Mouse (Mus musculus) central nervous system, embryonic 18 days (tissue): ENCODE results near the gene Cops7a. TPM values are rescaled to one million over a fixed set of nuclear protein-coding genes. Genes with fewer than 3 reads are reported as not detected.

Source experiments
- polyA plus RNA-seq: library from polyadenylated mRNA; depleted of rRNA; stranded (reverse); fragments of >200 nt; gene quantifications from 2 replicates; pipeline ENCODE4 v1.2.3, GENCODE M21; 2012; rRNA removed

Gene Cops7a
- 141 and 143 TPM in 2 replicates for polyA plus RNA-seq

DNA sequence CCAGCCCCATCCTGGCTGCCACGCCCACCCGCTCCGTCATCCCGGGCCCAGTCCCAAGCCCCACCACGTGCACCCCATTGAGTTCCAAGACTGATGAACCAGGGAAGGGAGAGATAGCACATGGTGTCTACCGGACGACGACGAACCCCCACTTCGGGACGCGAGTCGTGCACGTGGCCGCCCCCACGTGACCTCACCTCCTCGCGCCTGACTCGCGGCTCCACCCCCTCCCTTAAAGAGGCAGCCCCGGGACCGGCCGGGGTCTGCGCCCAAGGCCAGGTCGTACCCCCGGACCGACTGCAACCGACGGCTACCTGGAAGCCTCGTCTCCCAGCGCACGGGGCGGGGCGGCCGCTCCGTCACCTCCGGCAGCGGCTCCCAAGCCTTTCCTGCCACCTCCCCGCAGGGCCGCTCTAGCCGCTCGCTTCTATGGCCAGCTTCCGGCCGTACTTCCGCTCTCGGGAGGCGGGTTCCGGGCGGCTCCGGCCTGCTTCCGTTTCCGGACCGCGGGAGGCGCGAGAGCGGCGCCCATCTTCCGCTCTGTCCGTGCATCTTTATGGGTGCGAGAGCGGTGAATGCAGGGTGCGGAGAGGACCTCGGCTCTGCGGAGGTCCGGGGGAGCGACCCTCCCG, at the start of gene Cops7a:
Cops7a (minus strand) TSS at position 451 of the 632 bp plus-strand sequence.

DNA sequence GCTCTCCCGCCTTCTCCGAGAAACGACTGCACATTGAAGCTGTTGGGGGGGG, 43.6 kb upstream of the Cops7a start, which contains the start of gene Zfp384:
Zfp384 (plus strand) TSS at position 17 of the 52 bp plus-strand sequence.

DNA sequence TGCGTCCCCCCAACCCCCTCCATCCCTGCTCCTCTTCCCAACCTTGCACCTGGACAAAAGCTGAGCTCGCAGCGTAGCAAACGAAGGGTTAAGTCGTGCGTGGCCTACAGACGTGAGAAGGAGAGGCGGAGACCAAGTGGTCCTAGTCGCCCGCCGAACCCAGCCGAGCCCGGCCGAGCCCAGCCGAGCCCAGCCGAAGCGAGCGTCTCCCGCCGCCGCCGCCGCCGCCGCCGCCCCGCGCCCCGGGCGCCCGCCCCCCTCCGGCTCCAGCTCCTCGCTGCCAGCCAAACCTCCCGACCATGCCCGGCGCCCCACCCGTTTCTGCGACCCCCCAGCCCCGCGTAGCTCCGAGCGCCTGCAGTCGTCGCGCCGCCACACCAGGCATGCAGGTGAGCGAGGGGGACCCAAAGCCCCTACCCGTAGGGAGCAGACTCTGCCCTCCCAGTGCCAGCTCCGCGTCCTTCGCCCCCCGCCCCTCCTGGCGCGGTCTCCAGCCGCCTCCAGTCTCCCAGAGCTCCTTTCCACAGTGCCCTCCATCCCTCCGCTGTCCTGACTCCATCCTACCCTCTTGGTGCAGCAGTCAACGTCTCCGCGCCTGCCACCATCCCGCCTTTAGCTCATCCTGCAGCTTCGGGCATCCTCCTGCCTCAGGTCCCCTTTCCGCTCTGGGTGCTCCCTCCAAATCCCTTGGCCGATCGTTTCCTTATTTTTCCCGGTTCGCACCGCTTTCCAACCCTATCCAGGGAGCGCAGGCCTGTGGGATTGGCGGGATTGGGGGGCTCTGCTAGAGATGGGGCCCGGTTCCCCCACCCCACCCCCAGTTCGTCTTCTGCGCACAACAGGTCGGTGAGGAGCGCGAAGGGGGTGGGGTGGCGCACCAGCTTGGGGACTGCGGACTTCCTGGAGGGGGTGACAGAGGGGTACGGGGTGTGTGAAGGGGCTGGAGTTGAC, 31.5 kb upstream of the Cops7a start, which contains the start of gene Pianp:
Pianp (plus strand) TSS at position 144 of the 951 bp plus-strand sequence.

DNA sequence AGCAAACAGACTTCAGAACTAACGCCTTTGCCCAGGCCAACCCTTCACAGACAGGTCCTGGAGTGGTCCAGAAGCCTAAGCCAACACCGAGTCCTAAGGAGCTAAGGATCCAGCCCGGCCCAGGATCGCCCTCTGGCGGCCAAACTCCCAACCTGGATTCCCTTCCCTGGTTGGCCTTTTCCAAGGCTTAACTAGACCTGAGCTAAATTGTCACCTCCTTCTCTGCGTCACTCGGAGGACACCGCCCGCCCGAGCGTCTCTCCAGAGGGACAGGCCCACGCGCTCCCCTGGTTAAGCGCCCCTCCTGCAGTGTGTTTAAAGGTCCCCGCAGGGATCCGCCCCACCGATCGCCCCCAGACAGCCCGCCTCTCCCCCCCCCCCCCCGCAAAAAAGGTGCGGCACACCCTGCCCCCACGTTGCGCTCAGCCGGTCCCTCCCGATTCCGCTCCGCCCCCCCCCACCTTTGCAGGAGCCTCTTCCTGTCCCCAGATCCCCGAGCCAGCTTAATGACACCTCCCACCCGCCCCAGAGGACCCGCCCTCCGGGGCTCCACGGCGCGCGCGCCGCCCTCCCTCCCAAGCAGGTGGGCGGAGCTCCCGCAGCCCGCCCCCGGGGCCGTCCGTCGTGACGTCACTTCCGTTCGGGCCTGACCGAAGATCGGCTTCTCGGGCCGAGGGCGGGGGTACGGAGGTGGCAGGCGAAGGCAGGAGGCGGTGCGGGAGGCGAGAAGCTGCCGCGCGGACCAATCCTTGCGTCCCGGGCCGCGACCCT, 34.4 kb downstream of the Cops7a start, which contains the start of gene Mlf2:
Mlf2 (plus strand) TSS at position 633 of the 771 bp plus-strand sequence.

DNA sequence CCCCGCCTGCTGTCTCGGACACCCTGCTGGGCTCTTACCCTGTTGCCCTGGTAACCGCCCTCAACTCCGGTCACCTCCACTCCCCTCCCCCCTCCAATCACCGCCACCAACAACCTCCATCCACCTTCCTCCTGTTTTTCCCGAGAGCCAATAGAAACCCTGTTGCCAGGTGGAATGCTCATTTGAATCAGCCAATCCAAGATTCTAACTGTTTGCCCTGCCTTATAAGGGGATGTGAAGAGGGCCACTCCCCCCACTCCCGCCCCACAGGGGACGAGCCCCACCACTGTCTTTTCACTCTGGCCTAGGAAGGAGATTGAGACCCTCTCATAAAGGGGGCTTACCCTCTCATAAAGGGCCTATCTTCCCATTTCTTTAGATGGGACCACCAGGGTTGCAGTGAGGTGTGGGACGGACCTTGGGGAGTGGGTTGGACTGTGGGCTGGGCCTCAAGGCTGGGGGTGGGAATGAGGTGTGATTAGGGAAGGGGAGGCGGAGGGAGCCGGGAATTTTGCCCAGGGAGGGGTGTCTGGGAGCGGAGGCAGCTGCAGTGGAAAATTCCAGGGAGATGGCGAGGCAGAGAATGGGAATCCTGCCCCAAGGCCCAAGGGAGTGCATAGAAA, 45.5 kb downstream of the Cops7a start, which contains the start of gene Ptms:
Ptms (minus strand) TSS at position 409 of the 623 bp plus-strand sequence.

DNA sequence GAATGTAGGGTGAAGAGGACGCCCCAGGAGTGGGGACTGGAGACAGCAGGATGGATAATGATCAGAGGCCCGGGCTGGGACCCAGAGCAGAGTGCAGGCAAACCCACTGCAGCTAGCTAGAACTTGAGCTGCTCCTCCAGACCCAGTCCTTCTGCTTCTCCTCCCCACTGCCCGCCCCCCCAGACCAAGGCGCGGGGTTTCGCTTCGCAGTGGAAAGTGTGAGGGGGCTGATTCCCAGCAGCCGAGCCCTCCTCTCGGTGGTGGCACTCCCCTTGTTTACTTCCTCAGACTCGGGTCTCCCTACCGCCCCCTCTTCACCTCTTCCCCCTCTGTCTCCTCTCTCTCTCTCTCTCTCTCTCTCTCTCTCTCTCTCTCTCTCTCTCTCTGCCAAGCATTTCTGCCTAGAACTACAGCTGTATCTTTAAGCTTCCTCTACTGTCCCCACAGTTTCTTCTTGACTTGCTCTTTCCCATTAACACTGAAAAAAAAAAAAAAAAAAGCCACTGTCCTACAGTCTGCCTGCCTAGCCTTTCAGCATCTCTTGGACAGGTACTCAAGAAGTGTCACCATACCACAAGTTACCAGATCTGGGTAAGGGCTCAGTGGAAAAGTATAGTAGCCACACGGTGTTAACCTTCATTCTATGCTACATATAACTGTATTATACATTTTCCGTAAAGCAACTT, 53.7 kb downstream of the Cops7a start, which contains the start of gene Lag3:
Lag3 (minus strand) TSS at position 173 of the 686 bp plus-strand sequence.

Other genes starting within 250 kb of the Cops7a start
- 2.6 and 2.9 TPM in 2 replicates for gene Ptpn6, start 226.8 kb downstream of the Cops7a start, polyA plus RNA-seq
- gene Grcc10, start 224.2 kb downstream of the Cops7a start, polyA plus RNA-seq: 564 and 575 TPM in 2 replicates
- gene Gm45234, start 209.5 kb downstream of the Cops7a start, polyA plus RNA-seq: not detected in 2 replicates
- gene Atn1, start 209.0 kb downstream of the Cops7a start, polyA plus RNA-seq: 53.4 and 64.6 TPM in 2 replicates
- 119 and 125 TPM in 2 replicates for gene Eno2, start 195.9 kb downstream of the Cops7a start, polyA plus RNA-seq
- gene Lrrc23, start 185.8 kb downstream of the Cops7a start, polyA plus RNA-seq: 8.5 and 10.6 TPM in 2 replicates
- gene Spsb2, start 156.9 kb downstream of the Cops7a start, polyA plus RNA-seq: 4.8 and 7.0 TPM in 2 replicates
- 410 and 448 TPM in 2 replicates for gene Tpi1, start 151.2 kb downstream of the Cops7a start, polyA plus RNA-seq
- gene Usp5, start 136.1 kb downstream of the Cops7a start, polyA plus RNA-seq: 147 and 151 TPM in 2 replicates
- gene Cdca3, start 136.0 kb downstream of the Cops7a start, polyA plus RNA-seq: 23.5 and 24.3 TPM in 2 replicates
- 0.63 and 2.5 TPM in 2 replicates for gene Gnb3, start 125.3 kb downstream of the Cops7a start, polyA plus RNA-seq
- 140 and 149 TPM in 2 replicates for gene P3h3, start 107.8 kb downstream of the Cops7a start, polyA plus RNA-seq
- 132 and 136 TPM in 2 replicates for gene Gpr162, start 101.6 kb downstream of the Cops7a start, polyA plus RNA-seq
- gene Cd4, start 77.3 kb downstream of the Cops7a start, polyA plus RNA-seq: 0.13 and 0.17 TPM in 2 replicates
- gene Lag3, start 53.8 kb downstream of the Cops7a start, polyA plus RNA-seq: 2.9 and 3.3 TPM in 2 replicates
- gene Ptms, start 45.4 kb downstream of the Cops7a start, polyA plus RNA-seq: 1,878 and 2,539 TPM in 2 replicates
- gene Mlf2, start 34.2 kb downstream of the Cops7a start, polyA plus RNA-seq: 582 and 592 TPM in 2 replicates
- 66.2 and 72.7 TPM in 2 replicates for gene Pianp, start 31.2 kb upstream of the Cops7a start, polyA plus RNA-seq
- 71.6 and 74.2 TPM in 2 replicates for gene Zfp384, start 43.6 kb upstream of the Cops7a start, polyA plus RNA-seq
- gene Ing4, start 74.2 kb upstream of the Cops7a start, polyA plus RNA-seq: 120 and 130 TPM in 2 replicates
- 24.3 and 28.5 TPM in 2 replicates for gene Acrbp, start 84.2 kb upstream of the Cops7a start, polyA plus RNA-seq
- gene Lpar5, start 102.4 kb upstream of the Cops7a start, polyA plus RNA-seq: 0.82 and 0.98 TPM in 2 replicates
- 65.2 and 67.5 TPM in 2 replicates for gene Chd4, start 130.4 kb upstream of the Cops7a start, polyA plus RNA-seq
- 34.2 and 34.6 TPM in 2 replicates for gene Nop2, start 166.4 kb upstream of the Cops7a start, polyA plus RNA-seq
- gene Iffo1, start 179.7 kb upstream of the Cops7a start, polyA plus RNA-seq: 28.2 and 29.8 TPM in 2 replicates
- 3,044 and 3,218 TPM in 2 replicates for gene Gapdh, start 200.9 kb upstream of the Cops7a start, polyA plus RNA-seq
- gene Ncapd2, start 226.2 kb upstream of the Cops7a start, polyA plus RNA-seq: 95.0 and 104 TPM in 2 replicates
- 54.1 and 59.6 TPM in 2 replicates for gene Mrpl51, start 226.3 kb upstream of the Cops7a start, polyA plus RNA-seq